Mouse (Mus musculus) testis, adult 10 weeks (tissue): ENCODE measurements around the gene Rheb. TPM values are rescaled to one million over a fixed set of nuclear protein-coding genes. Genes with fewer than 3 reads are reported as not detected.

Experiments used
- polyA plus RNA-seq: library from polyadenylated mRNA; stranded (reverse); fragments of 350-450 nt; fragmentation: Illumina TruSeq; extraction: RNeasy Lipid Tissue Mini Kit (QIAGEN cat#74804); gene quantifications from one replicate; pipeline ENCODE4 v1.2.3, GENCODE M21; 2014; ENCODE audit warnings: low read depth, low replicate concordance

Rheb gene
- polyA plus RNA-seq, result 87.5 TPM

DNA sequence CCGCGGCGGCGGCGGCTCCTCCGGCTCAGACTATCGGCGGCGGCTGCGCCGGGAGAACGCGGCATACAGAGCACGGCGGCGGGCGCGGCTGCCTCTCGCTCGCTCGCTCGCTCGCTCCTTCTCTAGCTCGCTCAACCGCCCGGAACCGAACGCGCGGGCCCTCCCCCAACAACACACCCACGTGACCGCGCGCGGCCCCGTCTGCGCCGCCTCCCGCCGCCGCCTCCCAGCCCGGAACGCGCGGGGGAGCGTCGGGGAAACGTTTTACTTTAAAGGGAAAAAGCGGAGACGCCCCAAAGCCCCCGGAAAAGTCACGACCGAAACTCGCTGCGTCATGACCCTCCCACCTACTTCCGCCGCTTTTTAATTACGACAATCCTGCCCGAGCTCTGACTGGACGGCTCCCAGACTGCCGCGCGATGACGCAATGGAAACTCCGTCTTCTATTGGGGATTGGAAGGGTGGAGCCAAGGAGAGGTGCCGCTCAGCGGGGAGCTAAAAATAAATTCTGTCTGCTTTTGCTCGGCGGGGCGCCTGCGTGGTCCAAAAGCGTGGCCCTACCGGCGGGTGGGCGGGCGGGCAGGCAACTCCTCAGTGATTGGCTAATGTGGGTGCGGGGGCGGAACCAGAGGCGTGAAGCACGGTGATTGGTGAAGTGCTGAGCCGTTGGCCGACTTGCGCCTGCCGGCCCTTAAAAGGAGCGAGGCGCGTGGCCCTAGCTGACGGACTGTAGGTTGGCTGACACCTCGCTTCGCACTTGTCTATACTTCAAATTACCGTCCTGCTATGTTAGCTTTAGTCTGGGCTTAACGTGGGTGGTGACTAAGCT, at the start of gene Rheb:
TSS of gene Rheb (minus strand) at position 351 of the 829 bp plus-strand sequence.

DNA sequence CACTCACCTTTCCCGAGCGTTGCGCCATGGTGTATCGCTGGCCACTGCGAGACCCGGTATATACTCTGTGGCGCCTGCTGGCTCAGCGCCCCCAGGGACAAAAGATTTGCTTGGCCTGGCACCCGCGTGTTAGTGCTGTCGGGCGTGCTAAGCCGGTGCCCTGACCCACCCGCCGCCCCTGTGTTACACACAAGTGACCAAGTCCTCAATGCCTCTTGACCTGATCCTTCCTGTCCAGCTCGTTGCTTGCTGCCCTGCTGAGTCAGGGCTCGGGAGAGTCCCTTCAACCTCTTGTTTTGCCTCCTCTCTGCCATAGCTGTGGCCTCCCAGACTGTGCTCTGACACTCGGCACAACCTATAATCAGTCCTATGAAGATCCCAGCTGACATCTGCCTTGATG, 84.6 kb downstream of the Rheb start, which contains the start of gene Crygn:
TSS of gene Crygn (minus strand) at position 193 of the 400 bp plus-strand sequence.

Other genes starting within 250 kb of the Rheb start
- gene Smarcd3, start 218.2 kb downstream of the Rheb start, polyA plus RNA-seq, result 1.3 TPM
- gene Nub1, start 157.1 kb downstream of the Rheb start, polyA plus RNA-seq, result 51.6 TPM
- 0.08 TPM for gene Wdr86, start 111.9 kb downstream of the Rheb start, polyA plus RNA-seq
- gene Crygn, start 84.6 kb downstream of the Rheb start, polyA plus RNA-seq, result not detected